Mouse (Mus musculus): ENCODE measurements around the gene Atpaf2.

The Atpaf2 gene

DNA sequence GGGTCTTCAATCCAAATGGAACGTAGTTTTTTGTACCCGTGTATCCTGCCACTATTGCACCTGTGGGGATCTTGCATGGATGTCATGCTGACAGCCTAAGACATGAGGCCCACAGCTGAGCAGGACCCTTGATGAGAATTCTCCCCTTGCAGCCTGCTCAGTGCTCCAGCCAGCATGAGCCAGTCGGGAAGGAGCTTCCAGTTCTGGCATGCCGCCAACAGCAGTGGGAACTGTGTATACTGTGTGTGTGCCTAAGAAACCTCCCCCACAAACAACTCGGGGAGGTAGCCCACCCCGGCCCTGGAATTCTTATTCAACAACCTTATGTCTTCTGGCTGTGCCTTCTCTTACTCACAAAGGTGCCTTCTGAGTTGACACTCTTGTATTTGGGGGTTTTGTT lies 21.7 kb downstream of the Atpaf2 start:
- peak; percentile 22 for DNase-seq (ENCODE audit: low spot score)

DNA sequence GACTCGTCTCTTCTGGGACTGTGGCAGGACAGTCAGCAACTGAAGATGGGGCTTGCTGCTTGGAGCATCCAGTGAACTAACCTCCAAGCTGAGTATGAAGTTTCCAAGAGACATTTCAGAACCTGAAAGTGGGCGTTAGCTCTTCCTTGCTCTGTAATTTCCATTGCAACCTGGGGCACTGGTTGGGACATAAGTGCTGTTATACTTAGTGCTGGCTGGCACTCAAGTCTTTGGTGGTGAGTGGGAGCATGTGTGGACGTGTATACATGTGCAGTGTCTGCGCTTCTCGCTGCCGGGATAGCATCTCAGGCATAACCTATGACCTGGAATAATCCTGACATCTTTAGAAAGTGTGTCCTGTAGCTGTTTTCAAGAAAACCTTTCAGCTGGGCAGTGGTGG lies 26.9 kb downstream of the Atpaf2 start:
- DNase-seq (ENCODE audit: low spot score) = no peak

DNA sequence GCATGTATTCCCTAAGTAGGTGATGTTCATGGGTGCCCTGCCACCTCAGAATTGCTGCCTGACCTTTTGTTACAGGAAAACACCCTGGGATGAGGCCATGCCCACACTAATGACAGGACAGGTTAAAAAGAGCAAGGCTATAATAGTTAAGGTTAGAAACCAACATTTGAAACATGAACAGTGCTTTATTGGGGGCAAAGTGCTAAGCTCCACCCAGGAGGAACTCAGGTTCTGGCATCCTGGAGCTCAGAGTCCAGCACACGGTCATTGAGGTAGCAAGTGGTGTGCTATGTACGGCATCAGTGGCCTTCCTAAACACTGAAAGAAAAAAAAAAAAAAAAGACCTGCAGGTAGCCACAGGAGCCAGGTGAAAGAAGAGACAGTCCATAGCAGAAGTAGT lies 30.3 kb downstream of the Atpaf2 start:
- DNase-seq (ENCODE audit: low spot score) = no peak

DNA sequence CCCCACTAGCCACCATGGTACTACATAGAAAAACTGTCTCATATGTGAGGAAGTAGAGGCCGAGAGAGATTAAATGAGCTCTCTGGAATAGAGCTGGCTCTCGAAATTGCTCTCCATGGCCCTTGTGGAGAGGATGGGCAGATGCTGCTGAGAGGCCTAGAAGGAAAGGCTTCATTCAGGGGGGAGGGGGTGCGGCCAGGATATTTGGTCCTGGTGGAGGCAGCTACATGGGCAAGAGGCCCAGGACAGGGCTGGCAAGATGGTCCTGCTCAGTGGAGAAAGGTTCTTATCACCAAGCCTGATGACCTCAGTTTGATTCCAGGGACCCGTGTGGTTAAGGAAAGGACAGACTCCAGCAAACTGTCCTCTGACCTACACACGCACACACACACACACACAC lies 32.3 kb downstream of the Atpaf2 start:
- DNase-seq (ENCODE audit: low spot score) = no peak

DNA sequence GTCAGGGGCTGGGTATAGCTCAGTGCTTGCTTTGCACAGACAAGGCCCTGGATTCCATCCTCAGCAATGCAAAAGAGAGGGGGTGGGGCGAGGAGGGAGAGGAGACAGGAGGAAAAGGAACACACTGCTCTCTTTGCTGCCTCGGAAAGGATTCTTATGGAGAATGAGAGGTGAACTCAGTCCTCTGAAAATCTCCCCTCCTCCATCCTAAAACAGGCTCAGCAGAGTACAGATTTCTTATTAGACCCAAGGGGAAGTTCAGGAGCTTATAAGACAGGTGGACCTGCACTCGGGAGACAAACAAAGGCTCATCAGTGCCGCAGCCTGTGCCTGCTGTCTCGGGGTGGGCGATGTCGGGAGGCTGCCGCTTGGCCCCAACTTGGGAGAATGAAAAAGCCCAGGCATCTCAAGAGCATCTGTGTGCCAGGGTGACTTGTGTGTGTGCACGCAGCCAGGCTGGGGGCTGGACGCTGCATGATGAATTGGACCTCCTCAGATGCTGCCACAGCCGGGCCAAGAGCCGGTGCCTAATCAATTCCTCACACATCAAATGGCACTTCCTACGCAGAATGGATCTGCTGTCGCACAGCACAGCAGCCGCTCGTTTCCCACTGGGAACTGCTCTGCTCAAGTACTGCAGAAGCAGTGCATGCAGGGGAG lies 33.4 kb downstream of the Atpaf2 start:
- DNase-seq (ENCODE audit: low spot score) = no peak

DNA sequence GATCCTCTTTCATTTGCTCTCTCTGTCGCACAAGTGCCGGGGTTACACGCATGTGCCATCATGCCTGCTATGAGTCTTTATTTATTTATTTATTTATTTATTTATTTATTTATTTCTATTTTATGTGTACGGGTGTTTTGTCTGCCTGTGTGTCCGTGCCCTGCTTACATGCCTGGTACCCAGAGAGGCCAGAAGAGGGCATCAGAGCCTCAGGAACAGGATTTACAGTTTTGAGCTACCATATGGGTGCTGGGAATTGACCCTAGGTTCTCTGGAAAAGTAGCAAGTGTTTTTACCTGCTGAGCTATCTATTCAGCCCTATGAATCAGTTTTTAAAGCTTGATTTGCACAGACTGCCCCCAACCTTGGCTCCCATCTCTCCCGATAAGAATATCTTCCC lies 34.7 kb downstream of the Atpaf2 start:
- DNase-seq (ENCODE audit: low spot score) = no peak

DNA sequence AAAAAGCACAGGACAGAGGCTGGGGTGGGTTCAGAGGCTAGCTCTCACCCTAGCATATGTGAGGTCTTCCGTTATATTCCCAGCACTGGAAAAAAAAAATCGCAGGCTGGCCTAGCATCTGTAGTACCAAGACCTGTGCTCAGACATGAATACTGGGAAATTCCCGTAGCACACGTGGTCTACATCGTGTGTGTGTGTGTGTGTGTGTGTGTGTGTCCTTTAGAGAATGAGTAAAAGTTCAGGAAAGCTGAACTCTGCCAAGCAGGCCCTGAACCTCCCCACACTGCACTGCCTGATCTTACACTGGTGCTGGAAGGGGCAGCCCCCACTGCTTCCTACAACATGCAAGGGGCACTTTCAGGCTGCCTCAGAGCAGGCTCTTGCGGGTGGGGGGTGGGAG lies 43.8 kb downstream of the Atpaf2 start:
- no peak for DNase-seq (ENCODE audit: low spot score)

DNA sequence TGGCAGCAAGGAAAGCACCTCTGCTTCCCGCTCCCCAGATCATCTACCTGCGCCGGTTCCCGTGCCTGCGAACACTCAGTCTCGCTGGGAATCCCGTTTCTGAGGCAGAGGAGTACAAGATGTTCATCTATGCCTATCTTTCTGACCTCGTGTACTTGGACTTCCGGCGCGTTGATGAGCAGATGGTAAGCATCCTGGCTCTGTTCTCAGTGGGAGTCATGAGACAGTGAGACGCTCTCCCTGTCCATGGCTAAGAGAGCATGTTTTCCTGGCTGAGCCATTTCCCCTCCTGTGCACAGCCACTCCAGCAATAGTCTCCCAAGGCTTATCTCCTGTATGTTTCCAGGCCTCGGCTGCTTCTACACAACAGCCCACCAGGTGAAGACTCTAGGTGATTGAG lies 47.8 kb downstream of the Atpaf2 start:
- no peak for DNase-seq (ENCODE audit: low spot score)

DNA sequence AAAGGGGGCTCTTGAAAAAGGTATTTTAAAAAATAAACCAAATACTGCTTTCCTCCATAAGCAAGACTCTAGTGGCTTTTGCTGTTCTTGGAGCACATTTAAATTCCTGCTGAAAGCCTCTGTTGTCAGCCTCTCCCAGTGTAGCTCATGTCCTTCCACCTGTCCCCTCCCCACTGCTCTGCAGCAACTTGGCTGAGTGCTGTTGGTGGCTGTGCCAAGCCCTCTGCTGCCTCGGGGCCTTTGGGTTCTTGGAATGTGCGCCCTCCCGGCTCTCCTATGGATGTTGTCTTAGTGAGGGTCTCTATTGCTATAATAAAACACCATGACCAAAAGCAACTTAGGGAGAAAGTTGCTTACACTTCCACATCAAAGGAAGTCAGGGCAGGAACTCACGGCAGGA lies 48.8 kb downstream of the Atpaf2 start:
- DNase-seq (ENCODE audit: low spot score) = no peak

DNA sequence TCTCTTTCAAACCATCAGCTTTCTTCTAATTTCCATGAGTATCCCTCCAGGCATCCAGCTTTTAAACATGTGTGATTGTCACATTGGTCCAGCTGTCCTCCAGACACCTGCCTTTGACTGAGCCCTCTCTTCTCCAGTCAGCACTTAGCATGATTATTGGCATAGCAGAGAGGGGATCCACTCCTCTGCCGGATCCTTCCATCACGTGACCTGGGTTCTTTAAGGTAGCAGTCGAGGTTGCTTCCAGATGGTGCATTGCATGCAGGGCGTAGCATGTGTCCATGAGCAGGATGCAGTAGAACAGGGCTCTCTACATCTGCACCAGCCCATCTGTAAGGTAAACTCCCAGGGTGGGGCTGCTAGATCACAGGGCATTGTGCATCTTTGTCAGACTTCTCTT lies 49.3 kb downstream of the Atpaf2 start:
- DNase-seq (ENCODE audit: low spot score) = no peak

DNA sequence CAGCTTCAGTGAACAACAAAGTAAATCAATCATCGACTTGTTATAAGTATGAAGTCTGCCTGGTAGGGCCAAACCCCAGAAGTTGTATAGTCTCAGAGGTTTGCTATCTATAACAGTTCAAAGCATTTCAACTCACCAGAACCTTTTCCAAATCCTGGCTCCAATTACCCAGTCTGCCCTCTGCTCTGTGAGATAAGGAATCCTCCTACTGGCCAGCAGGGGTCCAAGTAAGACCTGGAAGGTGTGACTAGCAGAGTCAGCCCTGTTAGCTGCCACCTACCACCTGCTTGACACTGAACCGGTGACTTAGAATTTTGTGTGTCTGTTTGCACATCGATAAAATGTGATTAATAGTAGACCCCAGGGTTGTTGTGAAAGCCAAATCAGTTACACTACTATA lies 51.0 kb downstream of the Atpaf2 start:
- no peak for DNase-seq (ENCODE audit: low spot score)

DNA sequence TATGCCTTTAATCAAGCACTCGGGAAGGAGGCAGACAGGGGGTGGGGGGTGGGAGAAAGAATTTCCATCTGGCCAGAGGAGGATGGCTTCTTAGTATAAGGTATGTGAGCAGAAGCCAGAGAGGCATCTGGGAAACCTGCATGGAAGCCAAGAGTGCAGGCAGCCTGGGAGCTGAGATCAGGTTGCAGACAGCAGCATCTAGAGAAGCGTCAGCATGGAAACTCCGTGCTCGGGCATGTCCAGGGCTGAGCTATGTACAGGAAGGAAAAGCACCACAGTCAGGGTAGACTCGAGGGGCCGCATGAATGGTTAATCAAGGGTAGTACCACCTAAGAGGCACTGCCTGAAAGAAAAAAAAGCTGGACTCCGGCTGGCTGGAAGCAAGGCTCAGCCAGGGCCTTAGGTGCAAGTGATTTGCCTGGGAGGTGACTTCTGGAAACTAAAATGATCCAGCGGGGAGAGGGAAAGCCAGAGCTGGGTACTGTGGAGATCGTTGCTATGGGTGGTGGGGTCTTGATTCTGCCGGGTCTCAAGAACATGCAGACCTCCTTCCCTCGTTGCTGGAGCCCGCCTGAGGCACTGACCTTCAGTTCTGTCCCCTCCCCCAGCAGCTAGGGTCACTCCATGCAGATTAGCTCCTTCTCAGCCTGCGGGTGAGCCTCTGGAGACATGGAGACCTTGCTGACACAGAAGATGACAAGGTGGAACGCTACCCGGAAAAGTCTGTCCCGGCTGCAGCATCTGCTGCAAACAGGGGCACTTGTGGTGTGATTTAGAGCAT lies 51.8 kb downstream of the Atpaf2 start:
- DNase-seq (ENCODE audit: low spot score) = peak; percentile 13

DNA sequence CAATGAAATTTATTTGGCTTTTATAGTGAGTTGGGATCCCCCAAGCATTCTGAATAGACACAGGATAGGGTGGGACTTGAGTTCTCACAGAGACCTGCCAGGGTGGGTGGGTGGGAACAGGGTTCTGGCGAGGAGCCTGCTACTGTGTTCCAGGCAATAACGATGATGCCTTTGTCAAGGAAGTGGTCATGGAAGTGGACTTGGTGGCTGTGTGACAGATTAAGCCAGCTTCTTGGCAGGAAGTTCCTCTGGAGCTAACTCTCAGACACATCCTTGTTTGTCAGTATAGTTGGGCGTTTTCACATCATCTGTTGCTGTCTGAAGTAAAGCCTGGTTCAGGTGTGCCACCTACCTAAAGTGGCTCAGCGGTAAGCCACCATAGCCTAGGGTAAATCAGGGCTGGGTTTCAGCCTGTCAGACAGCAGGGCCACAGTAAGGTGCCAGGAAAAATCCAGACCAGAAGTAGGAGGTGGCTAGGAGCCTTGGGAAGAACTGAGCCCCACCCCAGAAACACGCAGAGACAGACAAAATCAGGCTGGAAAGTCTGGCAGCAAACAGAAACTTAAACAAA lies 57.5 kb downstream of the Atpaf2 start:
- no peak for DNase-seq (ENCODE audit: low spot score)

DNA sequence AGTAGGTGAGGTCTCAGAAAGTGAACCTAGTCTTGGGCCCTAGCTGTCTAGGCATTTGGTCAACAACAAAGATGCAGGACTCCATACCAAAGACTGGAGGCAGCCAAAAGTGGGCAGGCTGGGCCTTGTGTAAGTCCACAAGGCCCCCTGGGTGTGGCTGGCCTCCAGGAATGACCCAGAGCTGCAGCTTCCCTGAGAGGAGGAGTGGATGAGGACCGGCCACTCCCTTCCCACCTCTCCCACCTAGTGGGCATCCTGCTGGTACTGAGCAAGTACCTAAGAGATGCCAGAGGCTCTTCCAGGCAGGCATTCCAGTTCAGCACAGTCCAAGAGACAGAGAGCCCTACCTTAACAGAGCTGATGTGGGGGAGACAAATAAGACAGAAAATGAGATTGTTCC lies 58.3 kb downstream of the Atpaf2 start:
- no peak for DNase-seq (ENCODE audit: low spot score)

DNA sequence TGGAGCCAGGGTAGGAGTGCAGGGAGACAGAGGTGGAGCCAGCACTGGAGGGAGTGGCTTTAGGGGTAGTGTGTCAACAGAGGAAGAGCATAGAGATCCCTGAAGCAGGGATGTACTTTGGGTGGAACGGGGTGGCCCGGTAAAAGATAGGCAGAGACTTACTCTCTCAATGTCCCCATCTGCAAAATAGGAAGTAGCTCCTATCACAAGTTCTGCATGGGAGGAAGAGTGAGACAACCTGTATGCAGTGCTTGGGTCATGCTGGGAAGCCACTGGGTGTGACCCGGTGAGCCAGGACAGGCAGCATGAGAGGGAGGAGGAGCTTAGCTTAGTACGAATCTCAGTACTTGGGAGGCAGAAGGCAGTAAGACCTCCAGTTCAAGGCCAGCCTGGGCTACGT lies 59.1 kb downstream of the Atpaf2 start:
- DNase-seq (ENCODE audit: low spot score) = no peak

DNA sequence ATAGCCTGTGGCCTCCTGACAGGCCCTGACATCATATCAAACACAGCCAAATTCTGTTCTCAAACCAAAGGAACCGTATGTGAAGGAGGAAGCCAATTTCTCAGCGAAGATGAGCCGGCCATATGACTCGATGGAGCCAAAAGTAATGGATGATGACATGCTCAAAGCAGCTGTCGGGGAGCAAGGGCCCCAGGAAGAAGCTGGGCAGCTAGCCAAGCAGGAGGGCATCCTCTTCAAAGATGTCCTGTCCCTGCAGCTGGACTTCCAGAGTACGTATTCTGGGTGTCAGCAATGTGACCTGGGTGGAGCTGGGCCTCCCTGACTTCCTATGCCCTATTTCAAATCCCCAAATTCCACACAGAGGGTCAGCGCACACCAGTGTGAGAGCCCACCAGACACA lies 59.7 kb downstream of the Atpaf2 start:
- no peak for DNase-seq (ENCODE audit: low spot score)

DNA sequence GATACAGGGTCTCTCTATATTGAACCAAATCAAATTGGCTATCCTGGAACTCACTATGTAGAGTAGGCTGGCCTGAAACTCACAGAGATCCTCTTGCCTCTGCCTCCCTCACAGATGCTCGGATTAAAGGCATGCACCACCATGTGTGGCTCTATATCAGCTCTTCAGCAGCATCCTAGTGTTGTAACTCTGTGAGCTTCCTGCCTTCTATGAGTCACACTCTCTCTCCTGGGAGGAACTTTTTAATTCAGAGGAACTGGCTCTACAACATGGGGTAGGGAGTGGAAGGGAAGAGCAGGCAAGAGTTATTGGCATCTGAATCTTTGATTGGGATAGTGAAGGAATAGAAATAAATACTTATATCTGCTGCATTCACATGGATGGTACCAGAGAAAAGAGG lies 61.1 kb downstream of the Atpaf2 start:
- DNase-seq (ENCODE audit: low spot score) = no peak

DNA sequence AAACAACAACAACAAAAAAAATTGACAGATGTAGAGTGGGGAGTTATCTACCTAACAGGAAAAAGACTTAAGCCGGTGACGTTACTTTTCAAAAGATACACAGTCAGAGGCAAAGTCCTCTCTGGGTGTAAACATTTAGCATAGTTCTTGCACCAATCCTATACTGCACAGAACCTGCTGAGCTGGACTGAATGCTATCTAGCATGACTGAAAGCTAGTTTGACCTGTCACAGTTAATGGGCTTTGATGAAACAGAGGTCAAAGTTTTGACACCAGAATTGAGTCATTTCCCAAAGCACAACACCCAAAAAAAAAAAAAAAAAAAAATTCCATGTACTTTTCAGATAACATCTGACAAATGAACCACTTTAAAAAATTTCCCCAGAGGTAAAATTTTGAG lies 62.3 kb downstream of the Atpaf2 start:
- no peak for DNase-seq (ENCODE audit: low spot score)

DNA sequence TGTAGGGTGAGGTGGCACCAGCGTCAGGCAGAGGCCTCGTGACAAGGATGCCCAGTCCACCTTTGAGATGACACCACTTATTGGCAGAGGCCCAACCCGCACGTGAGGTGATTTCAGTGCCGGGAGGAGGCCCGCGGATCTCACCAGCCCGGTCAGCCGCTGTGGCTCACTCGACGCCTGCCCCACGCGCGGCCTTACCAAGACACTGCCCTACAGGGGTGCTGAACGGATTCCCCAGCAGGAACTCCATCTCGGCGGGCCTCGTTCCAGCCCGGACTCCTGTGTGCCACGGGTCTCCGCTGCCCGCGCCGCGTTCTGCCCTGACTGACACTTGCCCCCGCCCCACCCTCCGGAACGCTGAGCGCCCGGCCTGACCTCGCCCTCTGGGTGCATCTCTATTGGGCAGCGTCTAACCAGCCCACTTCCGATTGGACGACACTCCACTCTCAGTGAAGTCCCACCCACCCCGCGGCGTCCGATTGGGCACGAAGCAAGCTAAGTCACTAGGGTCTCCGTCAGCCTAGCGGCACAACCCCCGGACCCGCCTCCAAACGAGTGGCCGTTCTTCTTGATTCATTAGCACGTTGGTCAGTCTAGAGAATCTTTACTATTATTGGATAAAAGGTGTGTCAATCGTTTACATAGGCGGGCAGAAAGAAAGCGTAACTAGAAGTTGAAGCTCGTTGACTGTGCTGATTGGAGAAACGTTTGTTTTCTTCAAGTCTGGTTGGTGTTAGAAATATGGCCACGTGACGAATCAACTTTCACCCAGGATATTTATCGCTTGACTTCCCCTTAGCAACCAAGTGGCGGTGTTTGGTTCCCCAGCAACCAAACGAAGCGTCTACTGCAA lies 65.5 kb downstream of the Atpaf2 start, which contains the start of the genes Tom1l2 and Drc3:
Gene Tom1l2 (minus strand): TSS at position 347 of the 853 bp plus-strand sequence.
Gene Drc3 (plus strand): TSS at position 771 of the 853 bp plus-strand sequence.
- DNase-seq (ENCODE audit: low spot score) = peak; percentile 98

DNA sequence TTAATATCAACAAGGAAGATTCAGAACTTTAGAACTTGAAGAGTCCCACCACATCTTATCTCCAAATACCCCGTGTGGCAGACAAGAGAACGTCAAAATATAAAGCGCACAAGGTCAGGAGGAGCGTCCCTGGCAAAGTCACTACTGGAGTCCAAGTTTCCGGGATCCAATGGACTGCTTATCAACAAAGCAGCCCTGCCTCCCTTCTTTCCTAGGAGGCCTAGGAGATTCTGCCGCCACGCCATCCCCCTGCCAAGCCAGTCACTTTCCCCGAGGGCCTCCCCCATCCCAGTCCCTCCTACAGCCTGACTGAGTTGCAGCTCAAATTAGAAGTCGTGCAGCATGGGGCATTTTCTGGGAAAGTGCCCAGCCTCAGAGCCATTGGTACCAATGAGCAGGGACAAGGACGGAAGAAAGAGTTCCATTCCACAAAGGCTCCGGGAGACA lies 66.3 kb downstream of the Atpaf2 start:
- DNase-seq (ENCODE audit: low spot score) = peak; percentile 49

DNA sequence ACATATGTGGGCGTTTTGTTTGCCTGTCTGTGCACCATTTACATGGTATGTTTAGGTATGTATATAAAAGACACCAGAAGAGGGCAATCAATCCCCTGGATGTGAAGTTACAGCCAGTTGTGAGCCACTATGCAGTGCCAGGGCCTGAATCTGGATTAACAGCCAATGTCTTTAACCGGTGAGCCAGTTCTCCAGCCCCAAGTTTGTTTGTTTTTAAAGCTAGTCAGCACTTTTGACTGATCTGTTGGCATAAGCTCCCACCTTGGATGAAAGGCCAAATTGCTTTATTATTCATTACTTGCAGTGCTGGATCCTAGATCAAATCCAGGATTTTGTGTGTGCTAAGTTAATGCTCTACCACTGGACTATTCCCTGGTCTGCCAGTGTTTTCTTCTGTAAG lies 66.9 kb downstream of the Atpaf2 start:
- no peak for DNase-seq (ENCODE audit: low spot score)
